Mouse (Mus musculus) midbrain, embryonic 16.5 days (tissue): ENCODE results near the gene Npepps. TPM values are rescaled to one million over a fixed set of nuclear protein-coding genes. Genes with fewer than 3 reads are reported as not detected.
A peak's percentile ranks its signal among the peaks of the same experiment; 100 is the strongest.

Experiments
- ATAC-seq: fragments of 200-750 bp; cut with Nextera tagmentation; 2 replicates; pipeline ENCODE4 v1.8.0; 2017; ENCODE audit warnings: moderate TSS enrichment
- H3K27ac ChIP-seq: fragments of 300-500 bp; sonication (generic); 2 replicates; pipeline ENCODE4 v1.5.1; 2014; ENCODE audit warnings: mild to moderate bottlenecking, low read length, mixed read lengths
- H3K27me3 ChIP-seq: fragments of 300-500 bp; sonication (generic); 2 replicates; pipeline ENCODE4 v1.6.1; 2014; ENCODE audit warnings: low read depth, low read length, mixed read lengths; ENCODE audit not compliant: control insufficient read depth, insufficient read depth
- H3K36me3 ChIP-seq: fragments of 300-500 bp; sonication (generic); 2 replicates; pipeline ENCODE4 v1.6.1; 2014; ENCODE audit warnings: mild to moderate bottlenecking, low read length, moderate library complexity, mixed read lengths; ENCODE audit not compliant: control insufficient read depth, insufficient read depth
- H3K4me1 ChIP-seq: fragments of 300-500 bp; sonication (generic); 2 replicates; pipeline ENCODE4 v1.6.1; 2014; ENCODE audit warnings: mild to moderate bottlenecking, low read length, mixed read lengths; ENCODE audit not compliant: control insufficient read depth, insufficient read depth
- H3K4me2 ChIP-seq: fragments of 300-500 bp; sonication (generic); 2 replicates; pipeline ENCODE4 v1.6.1; 2014; ENCODE audit warnings: mild to moderate bottlenecking, low read length, mixed read lengths
- H3K4me3 ChIP-seq: fragments of 300-500 bp; sonication (generic); 2 replicates; pipeline ENCODE4 v1.5.1; 2014; ENCODE audit warnings: low read depth, mild to moderate bottlenecking, low read length, moderate library complexity, mixed read lengths
- H3K9ac ChIP-seq: fragments of 300-500 bp; sonication (generic); 2 replicates; pipeline ENCODE4 v1.6.1; 2014; ENCODE audit warnings: low read depth, low read length, mixed read lengths
- H3K9me3 ChIP-seq: fragments of 300-500 bp; sonication (generic); replicated peaks from 2 replicates; pipeline ENCODE4 v1.6.1; 2014; ENCODE audit warnings: mild to moderate bottlenecking, low read length, mixed read lengths; ENCODE audit not compliant: control insufficient read depth, poor library complexity, severe bottlenecking
- WGBS: fragments of 180-500 bp; shearing (Covaris S2); extraction: QIAGEN DNeasy Blood & Tissue Kit; methylation state at CpG from one replicate; pipeline ENCODE4 v1.1.7; 2014; 5-methylcytosine and 5-hydroxymethylcytosine counted together
- polyA plus RNA-seq: library from polyadenylated mRNA; unstranded; fragments of >200 nt; fragmentation: Nextera tagmentation; extraction: Ambion mirVana; gene quantifications from 2 replicates; pipeline ENCODE4 v1.2.1, GENCODE M21; 2015

Npepps gene
- polyA plus RNA-seq, 1 experiment from 2014 or later: 151 TPM

DNA sequence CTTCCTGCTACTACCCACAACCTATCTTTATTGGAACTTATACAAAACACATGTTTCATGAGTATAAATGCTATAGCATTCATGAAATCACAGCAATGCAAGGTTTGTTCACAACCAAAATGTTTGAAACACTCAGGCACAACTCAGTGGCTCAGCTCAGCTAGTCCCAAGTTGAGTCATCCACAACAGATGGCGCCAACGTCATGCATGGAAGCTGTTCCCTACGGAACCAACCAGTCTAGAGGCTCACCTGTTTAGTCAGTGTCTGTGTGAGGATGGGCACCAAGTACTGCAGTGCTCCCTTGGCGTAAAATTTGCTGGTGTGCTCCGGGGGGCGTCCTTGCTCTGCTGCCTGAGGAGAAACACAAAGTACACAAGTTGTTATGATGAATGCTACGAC lies 104.9 kb downstream of the Npepps start:
- Histone ChIP-seq H3K36me3 (peaks cover 53% of the 10 kb centered on the region), H3K4me2 (no peak overlapping the region), H3K9me3 (no peaks in the 10 kb centered on the region), H3K9ac (no peak overlapping the region), H3K27ac (no peak overlapping the region), H3K27me3 (no peaks in the 10 kb centered on the region), H3K4me1 (no peaks in the 10 kb centered on the region), H3K4me3 (no peak overlapping the region)
- 93% methylated on average over 7 of the region's 7 CpGs for WGBS
- ATAC-seq: no peak

DNA sequence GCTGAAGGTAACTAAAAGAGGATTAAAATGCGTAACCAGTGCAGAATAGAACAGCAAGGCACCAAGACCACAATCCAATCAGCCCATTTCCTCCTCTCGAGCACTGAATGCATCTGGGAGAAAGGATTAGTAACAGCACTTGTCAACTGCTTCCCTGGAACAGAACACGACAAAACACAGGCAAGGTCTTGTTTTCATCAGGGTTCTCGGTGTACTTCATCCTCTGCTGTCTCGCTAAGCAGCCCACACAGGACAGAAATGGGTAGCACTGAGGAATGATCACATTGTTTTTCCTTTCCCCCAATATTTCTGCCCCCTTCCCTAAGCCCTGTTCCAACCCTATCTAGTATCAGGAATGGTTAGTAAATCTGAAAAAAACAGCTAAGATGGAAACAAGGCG lies 120.1 kb downstream of the Npepps start:
- Histone ChIP-seq H3K9ac (no peak overlapping the region), H3K27ac (0 out of 2 replicates have a peak overlapping the region, but pooled peaks have one; percentile 26), H3K4me3 (no peak overlapping the region), H3K4me2 (no peak overlapping the region), H3K4me1 (no peaks in the 10 kb centered on the region), H3K9me3 (no peaks in the 10 kb centered on the region), H3K27me3 (no peaks in the 10 kb centered on the region), H3K36me3 (peaks cover 48% of the 10 kb centered on the region)
- no peak for ATAC-seq
- 39% methylated on average over 6 of the region's 6 CpGs for WGBS

DNA sequence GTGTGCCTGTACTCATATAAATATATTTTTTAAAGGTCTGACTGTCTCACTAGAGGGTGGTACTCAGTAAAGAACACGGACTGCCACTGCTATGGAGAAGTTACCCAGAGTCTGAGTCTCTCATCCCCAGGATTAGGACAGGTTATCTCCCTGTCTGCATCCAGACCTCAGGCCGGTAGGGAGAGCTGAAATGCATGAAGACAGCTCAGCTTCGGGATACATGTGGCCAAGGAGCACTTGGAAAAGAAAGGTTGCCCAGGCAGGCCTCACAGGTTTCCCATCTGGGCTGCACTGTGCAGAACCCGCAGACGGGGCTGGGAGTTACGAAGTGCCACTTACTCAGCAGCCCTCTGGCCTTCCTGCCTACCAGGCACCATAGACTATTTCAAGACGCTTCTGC lies 123.4 kb downstream of the Npepps start:
- Histone ChIP-seq H3K36me3 (peaks cover 26% of the 10 kb centered on the region), H3K9ac (no peak overlapping the region), H3K4me2 (no peak overlapping the region), H3K9me3 (no peaks in the 10 kb centered on the region), H3K27me3 (no peaks in the 10 kb centered on the region), H3K27ac (no peak overlapping the region), H3K4me3 (no peak overlapping the region), H3K4me1 (peaks cover 10% of the 10 kb centered on the region)
- 78% methylated on average over 7 of the region's 7 CpGs for WGBS
- no peak for ATAC-seq

Other genes with a start within 250 kb of the Npepps start
- gene Lrrc46, start 239.2 kb downstream of the Npepps start, polyA plus RNA-seq: 3.4 and 4.0 TPM in 2 replicates
- gene Mrpl10, start 239.1 kb downstream of the Npepps start, polyA plus RNA-seq: 58.9 and 59.1 TPM in 2 replicates
- gene Osbpl7, start 230.0 kb downstream of the Npepps start, polyA plus RNA-seq: 11.9 and 12.8 TPM in 2 replicates
- 0.16 TPM in 2 replicates for gene Tbx21, start 165.3 kb downstream of the Npepps start, polyA plus RNA-seq
- gene Tbkbp1, start 129.1 kb downstream of the Npepps start, polyA plus RNA-seq: 7.7 and 8.2 TPM in 2 replicates
- gene Kpnb1, start 92.8 kb downstream of the Npepps start, polyA plus RNA-seq: 28.5 and 32.9 TPM in 2 replicates
- 38.2 and 41.6 TPM in 2 replicates for gene Mrpl45, start 35.1 kb upstream of the Npepps start, polyA plus RNA-seq
- gene Gpr179, start 71.4 kb upstream of the Npepps start, polyA plus RNA-seq: 0.70 and 0.89 TPM in 2 replicates
- gene Socs7, start 81.9 kb upstream of the Npepps start, polyA plus RNA-seq: 8.5 and 9.9 TPM in 2 replicates
- 8.6 and 9.6 TPM in 2 replicates for gene Arhgap23, start 134.9 kb upstream of the Npepps start, polyA plus RNA-seq
- 1.2 and 1.3 TPM in 2 replicates for gene 4933428G20Rik, start 219.7 kb upstream of the Npepps start, polyA plus RNA-seq